Mouse (Mus musculus): ENCODE data around the gene Sowaha.

- TF ChIP-seq POLR2A (IDR thresholded peaks at IDR 0.05; ENCODE audit: insufficient read depth, low read depth, low read length) = no peak
- no peak for TF ChIP-seq CTCF (IDR thresholded peaks at IDR 0.05; ENCODE audit: insufficient read depth, low read depth, low read length)
Observed at GRCm38 (mm10) chr11:53486822-53487594, 6.9 kb upstream of the Sowaha start.
